Mouse (Mus musculus): ENCODE measurements around the gene Psapl1.

The Psapl1 gene

GRCm38 (mm10) chr5:36203916-36204315 is at the start of gene Psapl1:
Gene Psapl1, plus strand, starts transcription at chr5:36204021.
- peak; percentile 61 to 74 for DNase-seq (ENCODE audit: low spot score in 2 of 2)

DNA sequence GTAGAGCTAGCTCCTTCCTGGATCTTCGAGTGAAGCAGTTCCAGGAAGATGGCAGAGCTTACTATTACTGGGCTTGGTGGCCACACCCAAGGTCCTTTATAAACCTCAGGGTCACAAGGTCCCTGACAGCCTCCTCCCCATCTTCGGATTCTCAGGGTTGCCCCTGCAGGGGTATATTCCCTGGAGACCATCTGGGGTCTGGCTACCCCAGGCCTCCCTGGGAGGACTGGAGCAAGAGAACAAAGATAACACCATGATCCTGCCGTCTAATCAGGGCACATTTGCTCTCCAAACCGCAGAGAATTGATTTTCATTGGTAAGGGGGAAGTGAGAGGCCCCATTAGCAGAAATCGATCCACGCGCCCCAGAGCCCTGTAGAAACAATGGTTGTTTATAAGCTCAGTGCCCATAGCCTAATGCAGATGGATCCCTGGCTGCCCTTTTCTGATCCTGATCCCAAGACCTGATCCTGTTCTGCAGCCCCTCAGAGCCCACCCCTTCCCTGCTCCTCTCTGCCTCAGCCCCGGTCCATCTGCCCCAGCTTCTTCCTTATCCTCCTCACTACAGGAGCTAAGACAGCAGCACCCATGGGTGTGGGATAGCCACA is 48.8 kb upstream of the Psapl1 start:
- no peak for DNase-seq (ENCODE audit: low spot score in 2 of 2)

GRCm38 (mm10) chr5:36165424-36166302 is 38.2 kb upstream of the Psapl1 start:
- DNase-seq (ENCODE audit: low spot score in 2 of 2): no peak

GRCm38 (mm10) chr5:36166346-36167013 is 37.3 kb upstream of the Psapl1 start:
- no peak for DNase-seq (ENCODE audit: low spot score in 2 of 2)

GRCm38 (mm10) chr5:36168963-36169650 is 34.7 kb upstream of the Psapl1 start:
- DNase-seq (ENCODE audit: low spot score in 2 of 2): no peak

GRCm38 (mm10) chr5:36174569-36175115 is 29.2 kb upstream of the Psapl1 start:
- no peak for DNase-seq (ENCODE audit: low spot score in 2 of 2)

GRCm38 (mm10) chr5:36176409-36176808 is 27.4 kb upstream of the Psapl1 start:
- DNase-seq (ENCODE audit: low spot score in 2 of 2): peak; percentile 49 to 56

DNA sequence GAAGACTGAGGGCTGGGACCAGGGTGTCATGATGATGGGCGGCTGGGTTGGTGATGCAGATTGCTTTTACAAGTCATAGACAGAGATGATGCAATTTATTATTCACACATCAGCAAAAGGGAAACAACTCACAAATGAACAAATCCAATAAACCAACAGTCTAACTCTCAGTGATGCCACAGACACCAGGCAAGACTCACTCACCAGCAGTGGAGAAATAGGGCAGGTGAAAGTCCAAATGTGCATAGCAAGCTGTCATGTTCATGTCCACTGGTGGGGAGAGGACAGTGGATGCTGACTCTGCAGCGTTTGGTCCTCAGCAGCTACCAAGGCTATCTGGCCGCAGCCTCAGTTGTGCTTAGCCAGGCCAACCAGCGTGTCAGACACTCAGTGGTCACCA is 26.9 kb upstream of the Psapl1 start:
- DNase-seq (ENCODE audit: low spot score in 2 of 2): no peak

DNA sequence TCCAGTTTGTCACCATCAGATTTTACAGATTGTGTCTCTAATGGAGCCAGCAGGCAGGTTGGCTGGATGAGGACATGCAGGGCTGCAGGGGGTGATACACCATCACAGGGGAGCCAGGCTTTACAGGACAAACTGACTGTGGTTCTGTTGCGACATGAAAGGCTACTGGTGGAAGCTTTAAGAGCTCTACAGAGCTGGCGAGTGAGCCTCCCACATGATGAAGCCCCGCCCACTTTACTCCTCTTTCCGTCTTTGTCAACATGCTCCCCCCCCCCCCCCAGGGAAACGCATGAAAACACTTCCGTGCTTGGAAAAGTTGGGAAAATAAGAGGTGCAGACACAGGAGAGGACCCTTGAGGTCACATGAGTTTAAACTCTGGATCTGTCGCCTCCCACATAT is 25.6 kb upstream of the Psapl1 start:
- DNase-seq (ENCODE audit: low spot score in 2 of 2): no peak

GRCm38 (mm10) chr5:36178785-36179184 is 25.0 kb upstream of the Psapl1 start:
- DNase-seq (ENCODE audit: low spot score in 2 of 2): no peak

GRCm38 (mm10) chr5:36179708-36180107 is 24.1 kb upstream of the Psapl1 start:
- DNase-seq (ENCODE audit: low spot score in 2 of 2): no peak

GRCm38 (mm10) chr5:36182326-36182725 is 21.5 kb upstream of the Psapl1 start:
- no peak for DNase-seq (ENCODE audit: low spot score in 2 of 2)

GRCm38 (mm10) chr5:36186294-36187053 is 17.3 kb upstream of the Psapl1 start:
- no peak for DNase-seq (ENCODE audit: low spot score in 2 of 2)

GRCm38 (mm10) chr5:36188310-36188709 is 15.5 kb upstream of the Psapl1 start:
- DNase-seq (ENCODE audit: low spot score in 2 of 2): peak in 1 of 2 experiments; percentile 34

DNA sequence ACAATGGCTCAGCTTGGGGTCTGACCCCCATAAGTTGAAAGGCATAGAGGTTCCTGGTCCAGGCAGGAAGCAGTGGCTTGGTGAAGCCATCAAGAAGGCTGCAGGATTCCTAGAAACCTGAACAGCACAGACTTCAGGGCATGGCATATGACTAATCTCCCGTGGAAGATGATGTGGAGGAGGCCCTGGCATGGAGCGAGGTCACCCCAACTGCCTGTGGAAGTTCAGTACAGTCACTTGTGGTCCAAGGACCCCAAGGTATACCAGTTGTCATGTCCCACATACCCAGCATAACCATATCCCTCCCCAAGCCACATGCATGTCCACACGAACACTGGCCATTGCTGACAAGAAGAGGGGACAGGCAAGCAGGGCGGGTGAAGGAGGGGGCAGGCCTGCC is 12.5 kb upstream of the Psapl1 start:
- no peak for DNase-seq (ENCODE audit: low spot score in 2 of 2)

DNA sequence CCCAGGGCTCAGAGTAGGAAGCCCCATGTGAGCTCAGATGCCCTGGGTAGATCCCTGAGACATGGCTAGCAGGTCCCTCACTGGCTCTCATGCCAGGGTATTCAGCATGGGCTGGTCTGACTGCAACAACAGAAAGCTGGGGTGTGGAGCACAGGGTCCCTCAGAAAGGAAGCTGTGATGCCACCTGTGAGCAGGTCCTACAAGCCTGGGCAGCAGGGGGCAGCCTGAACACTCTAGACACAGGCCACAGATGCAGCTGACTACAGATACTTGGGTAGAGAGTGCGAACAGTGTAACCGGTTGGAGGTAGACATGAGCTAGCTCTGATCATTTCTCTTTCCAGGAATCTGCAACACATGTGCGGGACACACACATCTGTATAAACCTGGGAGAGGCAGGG is 11.9 kb upstream of the Psapl1 start:
- peak; percentile 24 to 42 for DNase-seq (ENCODE audit: low spot score in 2 of 2)

- DNase-seq (ENCODE audit: low spot score in 2 of 2): no peak
These were observed 11.1 kb upstream of the Psapl1 start for GRCm38 (mm10) chr5:36192677-36193076.

DNA sequence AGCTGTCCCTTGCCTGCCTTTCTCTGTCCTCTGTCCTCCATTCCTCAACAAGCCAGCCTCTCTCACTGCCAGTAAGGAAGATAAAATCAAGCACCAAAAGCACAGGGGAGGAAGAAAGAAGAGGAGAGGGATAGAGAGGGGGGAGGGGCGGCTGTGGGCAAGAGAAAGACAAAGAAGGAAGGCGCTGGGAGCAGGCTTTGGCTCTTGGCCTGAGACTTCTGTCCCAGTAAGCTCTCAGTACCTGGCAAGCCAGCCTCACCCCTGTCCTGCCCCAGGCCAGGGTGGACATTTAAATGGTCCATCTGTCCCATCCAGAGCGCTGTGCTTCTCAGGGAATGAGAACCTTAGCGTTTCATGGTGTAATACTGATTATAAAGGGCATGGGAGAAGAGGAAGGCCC is 9.2 kb upstream of the Psapl1 start:
- DNase-seq (ENCODE audit: low spot score in 2 of 2): no peak

DNA sequence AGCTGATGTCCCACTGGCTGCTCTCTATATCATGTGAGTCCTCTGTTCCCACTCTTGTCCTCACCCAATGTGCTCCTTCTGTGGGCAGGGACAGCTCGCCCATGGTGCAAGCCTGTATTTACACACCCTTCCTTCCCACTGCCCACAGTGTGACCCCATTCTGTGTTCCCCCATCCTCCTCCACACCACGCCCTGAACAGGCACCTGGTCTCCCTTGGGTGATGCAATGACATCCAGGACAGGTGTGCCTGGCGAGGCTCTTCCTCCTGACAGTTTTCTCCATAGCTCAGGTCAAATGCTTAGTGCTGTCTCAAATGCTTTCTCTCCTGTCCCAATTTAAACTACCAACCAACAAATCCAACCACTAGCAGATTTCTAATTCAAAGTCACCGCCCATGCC is 8.4 kb upstream of the Psapl1 start:
- no peak for DNase-seq (ENCODE audit: low spot score in 2 of 2)

DNA sequence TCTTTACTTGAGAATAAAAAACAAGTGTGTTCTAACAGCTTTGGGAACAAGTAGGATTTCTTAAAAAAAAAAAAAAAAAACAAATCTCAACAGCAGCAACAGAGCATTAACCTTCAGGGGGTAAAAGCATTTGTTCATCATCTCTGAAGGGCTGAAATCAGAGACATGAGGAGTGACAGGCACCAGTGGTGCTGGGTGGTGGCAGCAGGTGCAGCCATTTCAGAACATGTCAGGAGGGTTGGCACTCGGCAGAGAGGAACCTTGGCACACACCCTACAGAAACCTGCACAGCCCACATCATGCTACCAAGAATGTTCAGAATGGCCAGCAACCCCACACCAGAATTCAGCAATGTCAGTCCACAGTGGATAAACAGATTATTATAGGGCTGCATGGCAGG is 4.3 kb upstream of the Psapl1 start:
- no peak for DNase-seq (ENCODE audit: low spot score in 2 of 2)

DNA sequence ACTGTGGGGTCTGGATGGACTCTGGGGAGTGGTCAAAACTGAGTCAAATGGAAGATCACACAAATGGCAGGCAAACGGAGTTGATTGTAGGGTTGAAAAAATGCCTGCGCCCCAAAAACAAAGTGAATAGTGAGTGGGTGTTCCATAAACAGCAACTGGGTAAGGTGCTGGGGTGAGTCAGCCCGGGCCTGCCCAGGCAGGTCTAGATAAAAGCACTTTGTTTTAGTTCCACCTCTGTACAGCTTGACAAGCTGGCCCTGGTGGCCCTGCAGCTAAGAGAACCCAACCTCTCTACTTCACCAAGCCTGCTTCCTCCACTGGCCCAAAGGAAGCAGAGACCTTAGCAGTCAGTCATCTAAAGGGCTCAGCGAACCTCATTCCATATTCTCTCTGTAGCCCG is 1.0 kb upstream of the Psapl1 start:
- peak; percentile 63 to 75 for DNase-seq (ENCODE audit: low spot score in 2 of 2)

Data from urinary bladder, adult 18-20 months (tissue).